ENCODE assay signal across 31 mouse cellular contexts in genomic region chr6:56785068-56785467, GRCm38 (mm10). TPM values are rescaled to one million over a fixed set of nuclear protein-coding genes. Genes with fewer than 3 reads are reported as not detected.
A peak's percentile ranks its signal among the peaks of the same experiment; 100 is the strongest.
DNase-seq lines count a peak whose midpoint lies in the region; ATAC-seq lines count a peak whose summit lies in the region.
"Had no signal": no experiment of that assay in that cellular context is flagged by ENCODE, and none has a peak within 500 bp of the region (broad histone marks: within the 10 kb centered on the region; RNA-seq: fewer than 3 reads in every experiment).

No protein-coding gene starts in this region.

- no peaks in the 10 kb centered on the region; the same call in 1 of the 2 replicates for H3K9me3 ChIP-seq in heart, embryonic 16.5 days (replicated peaks; ENCODE audit: control insufficient read depth, low read length)
- no peaks in the 10 kb centered on the region for H3K9me3 ChIP-seq in heart, embryonic 12.5 days (replicated peaks)
- no peaks in the 10 kb centered on the region for H3K9me3 ChIP-seq in stomach, embryonic 16.5 days (replicated peaks; ENCODE audit: control insufficient read depth, low read length)
- H3K9me3 ChIP-seq: embryonic facial prominence, embryonic 13.5 days; forebrain, embryonic 12.5 days; hindbrain, embryonic 10.5 days; hindbrain, embryonic 15.5 days; neural tube, embryonic 13.5 days had no signal

- peaks cover 37% of the 10 kb centered on the region for H3K36me3 ChIP-seq in heart, embryonic 16.5 days (ENCODE audit: control insufficient read depth, insufficient read depth)
- H3K36me3 ChIP-seq in heart, embryonic 12.5 days: peaks cover 48% of the 10 kb centered on the region
- H3K36me3 ChIP-seq in stomach, embryonic 16.5 days (ENCODE audit: control insufficient read depth, insufficient read depth, low read length): peaks cover 18% of the 10 kb centered on the region

- peaks cover 10% of the 10 kb centered on the region for H3K4me1 ChIP-seq in heart, embryonic 16.5 days (ENCODE audit: control insufficient read depth, insufficient read depth, low read length)
- peaks cover 14% of the 10 kb centered on the region for H3K4me1 ChIP-seq in heart, embryonic 12.5 days (replicated peaks)
- H3K4me1 ChIP-seq in stomach, embryonic 16.5 days (ENCODE audit: control insufficient read depth, insufficient read depth, low read length): peaks cover 6% of the 10 kb centered on the region
- H3K4me1 ChIP-seq: forebrain, embryonic 12.5 days; hindbrain, embryonic 10.5 days had no signal

- no peak overlapping the region for H3K9ac ChIP-seq in heart, embryonic 16.5 days (ENCODE audit: low read length)
- H3K9ac ChIP-seq in heart, embryonic 12.5 days: no peak overlapping the region
- H3K9ac ChIP-seq in stomach, embryonic 16.5 days (ENCODE audit: low read length): no peak overlapping the region
- H3K9ac ChIP-seq: embryonic facial prominence, embryonic 13.5 days; forebrain, embryonic 12.5 days; forebrain, postnatal 0 days; hindbrain, embryonic 15.5 days; liver, embryonic 14.5 days; lung, embryonic 14.5 days; neural tube, embryonic 13.5 days had no signal

- no peak for ATAC-seq in heart, embryonic 16.5 days (replicated peaks; ENCODE audit: extremely low read depth, insufficient read depth, low FRiP score)
- ATAC-seq in heart, embryonic 12.5 days (ENCODE audit: insufficient number of reproducible peaks, low FRiP score): no peak
- ATAC-seq in stomach, embryonic 16.5 days (ENCODE audit: insufficient read depth, low FRiP score): no peak
- ATAC-seq in inflammation-experienced regulatory T-cells, adult 6 months: no peak
- ATAC-seq: forebrain, postnatal 0 days; midbrain, embryonic 16.5 days had no signal

- no peaks in the 10 kb centered on the region for H3K27me3 ChIP-seq in heart, embryonic 16.5 days (ENCODE audit: control insufficient read depth, insufficient read depth, low read length)
- H3K27me3 ChIP-seq in heart, embryonic 12.5 days (replicated peaks): no peaks in the 10 kb centered on the region
- H3K27me3 ChIP-seq in stomach, embryonic 16.5 days (ENCODE audit: control insufficient read depth, insufficient read depth, low read length): no peaks in the 10 kb centered on the region
- H3K27me3 ChIP-seq: CH12.LX; embryonic facial prominence, embryonic 13.5 days; forebrain, embryonic 12.5 days; hindbrain, embryonic 15.5 days; neural tube, embryonic 13.5 days had no signal

- WGBS in heart, embryonic 16.5 days: 81% methylated on average over 5 of the region's 5 CpGs
- WGBS in heart, embryonic 12.5 days: 82% methylated on average over 5 of the region's 5 CpGs
- WGBS in stomach, embryonic 16.5 days: 64% methylated on average over 5 of the region's 5 CpGs

- H3K27ac ChIP-seq in heart, embryonic 16.5 days (ENCODE audit: low read length): 0 out of 2 replicates have a peak overlapping the region, but pooled peaks have one; percentile 0
- H3K27ac ChIP-seq in heart, embryonic 12.5 days (ENCODE audit: poor library complexity, severe bottlenecking): no peak overlapping the region
- H3K27ac ChIP-seq in stomach, embryonic 16.5 days (ENCODE audit: low read length): peak overlapping the region; percentile 66; the same call in 1 of the 2 replicates
- H3K27ac ChIP-seq: embryonic facial prominence, embryonic 13.5 days; forebrain, embryonic 12.5 days; hindbrain, embryonic 10.5 days; hindbrain, embryonic 15.5 days; liver, embryonic 14.5 days; neural tube, embryonic 13.5 days had no signal

- no peak overlapping the region for H3K4me2 ChIP-seq in heart, embryonic 16.5 days (ENCODE audit: low read depth, low read length)
- no peak overlapping the region for H3K4me2 ChIP-seq in heart, embryonic 12.5 days
- H3K4me2 ChIP-seq in stomach, embryonic 16.5 days (ENCODE audit: low read depth, low read length): no peak overlapping the region
- H3K4me2 ChIP-seq: embryonic facial prominence, embryonic 13.5 days; forebrain, embryonic 12.5 days; heart, embryonic 11.5 days; hindbrain, embryonic 15.5 days; lung, embryonic 14.5 days; midbrain, embryonic 11.5 days; neural tube, embryonic 13.5 days had no signal

- peak; percentile 33 for DNase-seq in lung, postnatal 36 days
- no peak for DNase-seq in lung, postnatal 4 days
- peak; percentile 45 for DNase-seq in brain, adult 2 months (ENCODE audit: low read depth, low spot score)
- DNase-seq: adrenal gland, postnatal 14 days; cerebellum, adult 11-12 months; cerebellum, adult 9-11 months; forebrain, postnatal 0 days; gastrocnemius, postnatal 36 days; heart, postnatal 14 days; kidney, adult 9 months; kidney, postnatal 10 days; layer of hippocampus, postnatal 36 days; left cerebral cortex, postnatal 4 days; lung, embryonic 14.5 days; right cerebral cortex, postnatal 4 days; thymus, postnatal 14 days had no signal

- H3K4me3 ChIP-seq in heart, embryonic 16.5 days (ENCODE audit: low read length): no peak overlapping the region
- no peak overlapping the region for H3K4me3 ChIP-seq in heart, embryonic 12.5 days
- H3K4me3 ChIP-seq in stomach, embryonic 16.5 days (replicated peaks; ENCODE audit: low read length): no peak overlapping the region
- H3K4me3 ChIP-seq: embryonic facial prominence, embryonic 13.5 days; erythroblast, embryonic 14.5 days; forebrain, embryonic 12.5 days; hindbrain, embryonic 10.5 days; hindbrain, embryonic 15.5 days; neural tube, embryonic 13.5 days had no signal

RNA-seq across cellular contexts. Expression of gene Kbtbd2, which starts 12.5 kb away (rescaled TPM):
- 27.6 and 32.6 TPM in 2 replicates for polyA plus RNA-seq in heart, embryonic 16.5 days (2015; fragmentation: Nextera tagmentation; extraction: Ambion mirVana)
- 37.0 and 40.2 TPM in 2 replicates for polyA plus RNA-seq in heart, embryonic 12.5 days (2016; fragmentation: Nextera tagmentation; extraction: Ambion mirVana)
- polyA plus RNA-seq in stomach, embryonic 16.5 days (2015; fragmentation: Nextera tagmentation; extraction: Ambion mirVana): 22.6 and 24.0 TPM in 2 replicates
- polyA plus RNA-seq in inflammation-experienced regulatory T-cells, adult 6 months (2017; shearing (Covaris generic)): 10 to 100 TPM; 15.7 to 24.7 (median 22.9) TPM

RNA-seq across cellular contexts. Expression of gene Fkbp9, which starts 46.8 kb away (rescaled TPM):
- polyA plus RNA-seq in heart, embryonic 16.5 days (2015; fragmentation: Nextera tagmentation; extraction: Ambion mirVana): 138 and 143 TPM in 2 replicates
- 151 and 154 TPM in 2 replicates for polyA plus RNA-seq in heart, embryonic 12.5 days (2016; fragmentation: Nextera tagmentation; extraction: Ambion mirVana)
- 150 TPM in 2 replicates for polyA plus RNA-seq in stomach, embryonic 16.5 days (2015; fragmentation: Nextera tagmentation; extraction: Ambion mirVana)
- polyA plus RNA-seq in inflammation-experienced regulatory T-cells, adult 6 months (2017; shearing (Covaris generic)): not detected

Comparison
In these comparisons a context has a peak if more than half of its experiments do, and no peak if none do; other contexts are left out.
1. DNase-seq: peak in lung, postnatal 36 days (single experiment) and brain, adult 2 months (single experiment); none in lung, postnatal 4 days (0 of 2).
2. RNA of gene Fkbp9, which starts 46.8 kb away (polyA plus RNA-seq): 151 to 154 TPM in heart, embryonic 12.5 days, 150 TPM in stomach, embryonic 16.5 days and 138 to 143 TPM in heart, embryonic 16.5 days; not detected in inflammation-experienced regulatory T-cells, adult 6 months; every median in the first group is over 100 times any median in the second.